Mouse (Mus musculus) thymus, adult 2 months (tissue): ENCODE measurements around the gene Tsnaxip1.

Experiments
- CTCF ChIP-seq: fragments of 200-500 bp; IDR thresholded peaks from 2 replicates; pipeline ENCODE4 v1.5.1; 2012; ENCODE audit warnings: mild to moderate bottlenecking, control low read depth, low read length, moderate library complexity, borderline replicate concordance; ENCODE audit not compliant: control insufficient read depth, poor library complexity, insufficient read depth; ENCODE audit errors: extremely low read depth
- POLR2A ChIP-seq: fragments of 200-500 bp; IDR thresholded peaks from 2 replicates; pipeline ENCODE4 v1.6.1; 2012; ENCODE audit warnings: mild to moderate bottlenecking, low read length, control low read depth, moderate library complexity; ENCODE audit not compliant: control insufficient read depth, poor library complexity, insufficient read depth; ENCODE audit errors: extremely low read depth

DNA sequence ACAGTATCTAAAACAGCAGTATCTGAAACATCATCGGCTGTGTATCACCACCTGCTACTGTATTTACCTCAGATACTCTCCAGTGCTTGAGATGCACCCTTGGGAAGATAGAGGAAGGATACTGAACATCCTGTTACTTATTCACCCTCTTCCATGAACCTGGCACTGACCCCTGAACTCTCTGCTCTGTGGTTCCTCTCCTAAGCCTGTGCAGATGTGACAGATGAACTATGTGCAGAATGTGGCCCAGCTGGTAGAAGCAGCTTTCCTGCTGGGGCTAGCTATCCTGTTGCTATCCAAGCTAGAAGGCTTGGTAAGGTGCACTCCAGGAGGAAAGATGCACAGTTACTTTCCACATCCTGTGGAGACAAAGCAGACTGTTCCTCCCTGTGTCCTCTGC, 34.2 kb upstream of the Tsnaxip1 start:
- TF ChIP-seq CTCF, result no peak
- TF ChIP-seq POLR2A, result no peak
